Mouse (Mus musculus) liver (tissue): ENCODE results near the gene Wbp2.
"Not testable (repeated sequence)": the region's sequence is repeated elsewhere in the genome, so short reads cannot be mapped to it uniquely, and the experiment has no call there.

ENCODE experiments used
- DNase-seq: peaks from one replicate; pipeline ENCODE4 v3.0.0-alpha.2; 2020; ENCODE audit warnings: mixed read lengths

Gene Wbp2

GRCm38 (mm10) chr11:116109441-116110081 lies 22.8 kb upstream of the Wbp2 start:
- peak; percentile 23 for DNase-seq

GRCm38 (mm10) chr11:116108464-116109137 lies 21.8 kb upstream of the Wbp2 start:
- no peak for DNase-seq

- no peak for DNase-seq
Measured at GRCm38 (mm10) chr11:116107777-116108285, 21.0 kb upstream of the Wbp2 start.

- no peak for DNase-seq
Measured at GRCm38 (mm10) chr11:116106963-116107776, 20.4 kb upstream of the Wbp2 start.

GRCm38 (mm10) chr11:116106154-116106962 lies 19.6 kb upstream of the Wbp2 start:
- peak; percentile 59 for DNase-seq

GRCm38 (mm10) chr11:116105065-116105464 lies 18.3 kb upstream of the Wbp2 start:
- no peak for DNase-seq

GRCm38 (mm10) chr11:116104006-116104646 lies 17.3 kb upstream of the Wbp2 start:
- peak; percentile 63 for DNase-seq

GRCm38 (mm10) chr11:116103572-116103971 lies 16.8 kb upstream of the Wbp2 start:
- DNase-seq = no peak

GRCm38 (mm10) chr11:116102472-116102871 lies 15.7 kb upstream of the Wbp2 start:
- DNase-seq = no peak

GRCm38 (mm10) chr11:116101931-116102381 lies 15.2 kb upstream of the Wbp2 start:
- no peak for DNase-seq

- no peak for DNase-seq
Measured at GRCm38 (mm10) chr11:116100839-116101238, 14.0 kb upstream of the Wbp2 start.

GRCm38 (mm10) chr11:116100385-116100784 lies 13.6 kb upstream of the Wbp2 start:
- peak; percentile 44 for DNase-seq

- no peak for DNase-seq
Measured at GRCm38 (mm10) chr11:116099462-116099861, 12.7 kb upstream of the Wbp2 start.

GRCm38 (mm10) chr11:116098711-116099460 lies 12.1 kb upstream of the Wbp2 start:
- no peak for DNase-seq

- peak; percentile 67 for DNase-seq
Measured at GRCm38 (mm10) chr11:116096213-116097108, 9.7 kb upstream of the Wbp2 start.

GRCm38 (mm10) chr11:116095573-116095972 lies 8.8 kb upstream of the Wbp2 start:
- no peak for DNase-seq

- peak; percentile 37 for DNase-seq
Measured at GRCm38 (mm10) chr11:116093771-116094565, 7.2 kb upstream of the Wbp2 start.

GRCm38 (mm10) chr11:116092959-116093358 lies 6.2 kb upstream of the Wbp2 start:
- not testable (repeated sequence) for DNase-seq

GRCm38 (mm10) chr11:116091591-116091990 lies 4.8 kb upstream of the Wbp2 start:
- peak; percentile 3 for DNase-seq
